Mouse (Mus musculus): ENCODE data around the gene Fkbp2. TPM values are rescaled to one million over a fixed set of nuclear protein-coding genes. Genes with fewer than 3 reads are reported as not detected.

The Fkbp2 gene
- total and polyA plus RNA-seq, 2 experiments: 60.0 to 92.8 TPM

GRCm38 (mm10) chr19:6999360-7000063 lies 19.2 kb upstream of the Fkbp2 start:
- Histone ChIP-seq H3K27ac (replicated peaks; ENCODE audit: insufficient read depth, low read depth, low read length) (no peak overlapping the region), H3K9ac (ENCODE audit: low read depth, low read length) (no peak overlapping the region), H3K27me3 (ENCODE audit: control insufficient read depth, insufficient read depth, low read length) (no peaks in the 10 kb centered on the region), H3K4me3 (ENCODE audit: insufficient read depth, low read depth, low read length) (no peak overlapping the region), H3K79me2 (ENCODE audit: control insufficient read depth, insufficient read depth, low read length) (no peaks in the 10 kb centered on the region), H3K4me1 (ENCODE audit: control insufficient read depth, insufficient read depth, low read length) (peaks cover 12% of the 10 kb centered on the region), H3K36me3 (ENCODE audit: control insufficient read depth, insufficient read depth, low read length) (no peaks in the 10 kb centered on the region)
- DNase-seq (ENCODE audit: extremely low read depth, low read depth, low spot score): no peak
- TF ChIP-seq POLR2A (IDR thresholded peaks at IDR 0.05; ENCODE audit: extremely low read depth, insufficient read depth, low read length) (no peak), CTCF (IDR thresholded peaks at IDR 0.05; ENCODE audit: low read depth, low read length) (no peak)
- 93% methylated on average over 19 of the region's 19 CpGs for WGBS

- H3K9ac ChIP-seq (ENCODE audit: low read depth, low read length): no peak overlapping the region
- H3K4me3 ChIP-seq (ENCODE audit: insufficient read depth, low read depth, low read length): no peak overlapping the region
- no peak for TF ChIP-seq POLR2A (IDR thresholded peaks at IDR 0.05; ENCODE audit: extremely low read depth, insufficient read depth, low read length)
- TF ChIP-seq CTCF (IDR thresholded peaks at IDR 0.05; ENCODE audit: low read depth, low read length): no peak
- H3K27me3 ChIP-seq (ENCODE audit: control insufficient read depth, insufficient read depth, low read length): no peaks in the 10 kb centered on the region
- no peaks in the 10 kb centered on the region for H3K36me3 ChIP-seq (ENCODE audit: control insufficient read depth, insufficient read depth, low read length)
- no peak for DNase-seq (ENCODE audit: extremely low read depth, low read depth, low spot score)
- H3K79me2 ChIP-seq (ENCODE audit: control insufficient read depth, insufficient read depth, low read length): no peaks in the 10 kb centered on the region
- H3K4me1 ChIP-seq (ENCODE audit: control insufficient read depth, insufficient read depth, low read length): peaks cover 12% of the 10 kb centered on the region
- 96% methylated on average over 9 of the region's 9 CpGs for WGBS
- H3K27ac ChIP-seq (replicated peaks; ENCODE audit: insufficient read depth, low read depth, low read length): no peak overlapping the region
Observed at GRCm38 (mm10) chr19:6997721-6998290, 17.5 kb upstream of the Fkbp2 start.

GRCm38 (mm10) chr19:6996006-6996405 lies 15.7 kb upstream of the Fkbp2 start, which contains the start of the genes Nudt22 and Trpt1:
Gene Nudt22, minus strand, starts transcription at chr19:6996117.
Gene Trpt1, plus strand, starts transcription at chr19:6996131.
- Histone ChIP-seq H3K36me3 (ENCODE audit: control insufficient read depth, insufficient read depth, low read length) (no peaks in the 10 kb centered on the region), H3K27me3 (ENCODE audit: control insufficient read depth, insufficient read depth, low read length) (no peaks in the 10 kb centered on the region), H3K9ac (ENCODE audit: low read depth, low read length) (peak within 1 kb of the TSS; percentile 76), H3K27ac (replicated peaks; ENCODE audit: insufficient read depth, low read depth, low read length) (peak within 1 kb of the TSS; percentile 81), H3K4me3 (ENCODE audit: insufficient read depth, low read depth, low read length) (peak within 1 kb of the TSS; percentile 64), H3K4me1 (ENCODE audit: control insufficient read depth, insufficient read depth, low read length) (peaks cover 13% of the 10 kb centered on the region), H3K79me2 (ENCODE audit: control insufficient read depth, insufficient read depth, low read length) (no peaks in the 10 kb centered on the region)
- TF ChIP-seq POLR2A (IDR thresholded peaks at IDR 0.05; ENCODE audit: extremely low read depth, insufficient read depth, low read length) (peak; percentile 66; the same call in 1 of the 2 replicates), CTCF (IDR thresholded peaks at IDR 0.05; ENCODE audit: low read depth, low read length) (no peak)
- peak; percentile 86 for DNase-seq (ENCODE audit: extremely low read depth, low read depth, low spot score)
- under 1% methylated on average over 24 of the region's 24 CpGs for WGBS

GRCm38 (mm10) chr19:6995255-6995991 lies 15.1 kb upstream of the Fkbp2 start:
- no peaks in the 10 kb centered on the region for H3K36me3 ChIP-seq (ENCODE audit: control insufficient read depth, insufficient read depth, low read length)

GRCm38 (mm10) chr19:6994489-6994888 lies 14.2 kb upstream of the Fkbp2 start:
- Histone ChIP-seq H3K9ac (ENCODE audit: low read depth, low read length) (no peak overlapping the region), H3K79me2 (ENCODE audit: control insufficient read depth, insufficient read depth, low read length) (no peaks in the 10 kb centered on the region)
- DNase-seq (ENCODE audit: extremely low read depth, low read depth, low spot score): no peak

More at GRCm38 (mm10) chr19:6995255-6995991, 15.1 kb upstream of the Fkbp2 start:
- Histone ChIP-seq H3K27me3 (ENCODE audit: control insufficient read depth, insufficient read depth, low read length) (no peaks in the 10 kb centered on the region), H3K4me3 (ENCODE audit: insufficient read depth, low read depth, low read length) (peak overlapping the region; percentile 64), H3K27ac (replicated peaks; ENCODE audit: insufficient read depth, low read depth, low read length) (peak overlapping the region; percentile 28; the same call in 1 of the 2 replicates), H3K9ac (ENCODE audit: low read depth, low read length) (peak overlapping the region; percentile 55), H3K79me2 (ENCODE audit: control insufficient read depth, insufficient read depth, low read length) (no peaks in the 10 kb centered on the region), H3K4me1 (ENCODE audit: control insufficient read depth, insufficient read depth, low read length) (peaks cover 13% of the 10 kb centered on the region)
- no peak for DNase-seq (ENCODE audit: extremely low read depth, low read depth, low spot score)
- TF ChIP-seq POLR2A (IDR thresholded peaks at IDR 0.05; ENCODE audit: extremely low read depth, insufficient read depth, low read length) (no peak), CTCF (IDR thresholded peaks at IDR 0.05; ENCODE audit: low read depth, low read length) (no peak)
- WGBS: 38% methylated on average over 21 of the region's 21 CpGs

More at GRCm38 (mm10) chr19:6994489-6994888, 14.2 kb upstream of the Fkbp2 start:
- H3K4me3 ChIP-seq (ENCODE audit: insufficient read depth, low read depth, low read length): no peak overlapping the region
- H3K27ac ChIP-seq (replicated peaks; ENCODE audit: insufficient read depth, low read depth, low read length): no peak overlapping the region
- peaks cover 13% of the 10 kb centered on the region for H3K4me1 ChIP-seq (ENCODE audit: control insufficient read depth, insufficient read depth, low read length)
- 90% methylated on average over 8 of the region's 8 CpGs for WGBS
- H3K27me3 ChIP-seq (ENCODE audit: control insufficient read depth, insufficient read depth, low read length): no peaks in the 10 kb centered on the region
- no peaks in the 10 kb centered on the region for H3K36me3 ChIP-seq (ENCODE audit: control insufficient read depth, insufficient read depth, low read length)
- TF ChIP-seq POLR2A (IDR thresholded peaks at IDR 0.05; ENCODE audit: extremely low read depth, insufficient read depth, low read length): no peak
